Mouse (Mus musculus): Measurements from ENCODE around the gene Inpp5d.

DNA sequence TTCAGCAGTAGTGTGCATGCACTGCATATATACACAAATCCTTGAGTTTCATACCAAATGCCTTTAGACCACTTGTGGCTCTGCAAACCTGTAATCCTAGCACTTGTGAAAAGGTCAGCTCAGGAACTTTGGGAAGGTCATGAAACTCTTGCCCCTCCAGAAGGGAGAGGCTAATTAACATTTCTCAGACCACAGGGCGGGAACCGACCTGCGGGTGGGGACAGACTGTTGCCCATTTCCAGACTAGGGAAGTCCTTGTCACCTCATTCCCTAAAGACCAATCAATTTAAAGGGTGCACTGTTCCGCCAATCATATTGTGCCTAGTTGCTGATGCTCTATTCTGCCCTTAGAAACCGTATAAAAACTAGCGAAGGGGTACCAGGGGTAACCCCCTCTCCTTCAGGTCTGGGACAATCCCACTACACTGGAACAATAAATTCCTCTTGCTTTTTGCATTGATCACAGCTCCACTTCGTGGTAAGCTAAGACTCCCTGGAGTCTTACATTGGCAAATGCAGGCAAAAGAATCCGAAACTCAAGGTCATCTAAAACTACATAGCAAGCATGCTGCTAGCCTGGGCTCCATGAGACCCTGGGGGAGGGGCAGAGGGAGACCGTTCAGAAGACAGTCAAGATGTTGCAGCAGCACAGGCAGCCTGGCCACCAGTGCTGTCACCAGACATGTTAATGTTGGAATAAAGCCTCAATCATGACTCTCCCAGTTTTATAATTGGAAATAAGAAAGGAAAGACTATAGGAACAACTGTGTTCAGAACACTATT, 53.9 kb downstream of the Inpp5d start:
- TF ChIP-seq EP300 (IDR thresholded peaks at IDR 0.05; ENCODE audit: low read depth) (no peak), CTCF (IDR thresholded peaks at IDR 0.05; ENCODE audit: low read depth) (no peak)
